Mouse (Mus musculus): ENCODE measurements around the gene Creb3l1.

The Creb3l1 gene

GRCm38 (mm10) chr2:91997905-91998608, 26.2 kb downstream of the Creb3l1 start:
- no peak for DNase-seq (ENCODE audit: low read depth, low spot score)

- DNase-seq (ENCODE audit: low read depth, low spot score): no peak
Measured at GRCm38 (mm10) chr2:91996006-91996405, 28.3 kb downstream of the Creb3l1 start.

GRCm38 (mm10) chr2:91993409-91993808, 30.9 kb downstream of the Creb3l1 start:
- DNase-seq (ENCODE audit: low read depth, low spot score): no peak

GRCm38 (mm10) chr2:91989750-91990149, 34.6 kb downstream of the Creb3l1 start:
- DNase-seq (ENCODE audit: low read depth, low spot score): peak; percentile 71

GRCm38 (mm10) chr2:91987542-91987941, 36.8 kb downstream of the Creb3l1 start:
- DNase-seq (ENCODE audit: low read depth, low spot score): peak; percentile 88

GRCm38 (mm10) chr2:91986071-91986470, 38.2 kb downstream of the Creb3l1 start:
- no peak for DNase-seq (ENCODE audit: low read depth, low spot score)

- DNase-seq (ENCODE audit: low read depth, low spot score): no peak
Measured at GRCm38 (mm10) chr2:91984906-91985525, 39.3 kb downstream of the Creb3l1 start.

- peak; percentile 97 for DNase-seq (ENCODE audit: low read depth, low spot score)
Measured at GRCm38 (mm10) chr2:91984439-91984838, 39.9 kb downstream of the Creb3l1 start.

GRCm38 (mm10) chr2:91980830-91981229, 43.5 kb downstream of the Creb3l1 start:
- peak; percentile 60 for DNase-seq (ENCODE audit: low read depth, low spot score)

- no peak for DNase-seq (ENCODE audit: low read depth, low spot score)
Measured at GRCm38 (mm10) chr2:91980245-91980644, 44.1 kb downstream of the Creb3l1 start.

- DNase-seq (ENCODE audit: low read depth, low spot score): no peak
Measured at GRCm38 (mm10) chr2:91978547-91978946, 45.8 kb downstream of the Creb3l1 start.

GRCm38 (mm10) chr2:91977960-91978359, 46.3 kb downstream of the Creb3l1 start:
- DNase-seq (ENCODE audit: low read depth, low spot score): no peak

GRCm38 (mm10) chr2:91975581-91976541, 48.4 kb downstream of the Creb3l1 start, which contains the start of gene Dgkz:
Gene Dgkz (minus strand): TSS chr2:91975864.
- peak; percentile 80 for DNase-seq (ENCODE audit: low read depth, low spot score)

- DNase-seq (ENCODE audit: low read depth, low spot score): no peak
Measured at GRCm38 (mm10) chr2:91973416-91974135, 50.7 kb downstream of the Creb3l1 start.

- no peak for DNase-seq (ENCODE audit: low read depth, low spot score)
Measured at GRCm38 (mm10) chr2:91972121-91972566, 52.2 kb downstream of the Creb3l1 start.

- DNase-seq (ENCODE audit: low read depth, low spot score): peak; percentile 55
Measured at GRCm38 (mm10) chr2:91971231-91972097, 52.8 kb downstream of the Creb3l1 start.

GRCm38 (mm10) chr2:91967962-91968361, 56.3 kb downstream of the Creb3l1 start:
- DNase-seq (ENCODE audit: low read depth, low spot score): no peak

GRCm38 (mm10) chr2:91966367-91966766, 57.9 kb downstream of the Creb3l1 start:
- no peak for DNase-seq (ENCODE audit: low read depth, low spot score)

- DNase-seq (ENCODE audit: low read depth, low spot score): no peak
Measured at GRCm38 (mm10) chr2:91965417-91965816, 58.9 kb downstream of the Creb3l1 start.

- DNase-seq (ENCODE audit: low read depth, low spot score): no peak
Measured at GRCm38 (mm10) chr2:91964610-91965204, 59.6 kb downstream of the Creb3l1 start.
